Mouse (Mus musculus) gastrocnemius, postnatal 14 days (tissue): ENCODE results near the gene Gm17720. TPM values are rescaled to one million over a fixed set of nuclear protein-coding genes. Genes with fewer than 3 reads are reported as not detected.
A peak's percentile ranks its signal among the peaks of the same experiment; 100 is the strongest.

Experiments
- DNase-seq: peaks from one replicate; pipeline ENCODE4 v3.0.0; 2021; ENCODE audit warnings: mixed read lengths
- intact Hi-C: fragments of 180-260 bp; cut with DNase I; formaldehyde crosslinking; loops from one replicate; pipeline ENCODE4 v1.15.1; 2025; ENCODE audit warnings: low total_unique reads
- long read RNA-seq, 2 experiments: library from polyadenylated mRNA; stranded (forward); transcript quantifications; one replicate each; pipeline ENCODE4 v2.0.0; 2021
- total RNA-seq, 2 experiments: library from RNA; stranded (reverse); gene quantifications; 2 replicates each; pipeline ENCODE4 v1.2.3; 2021

The Gm17720 gene
- not detected for total RNA-seq
- long read RNA-seq, experiment 1, result 0 reads
- long read RNA-seq, experiment 2, result 0 reads

- no peak for DNase-seq
- intact Hi-C loops, result no loop called here
Measured at GRCm38 (mm10) chr8:110102653-110103052, at the start of gene Gm17720. Gene Gm17720, minus strand, starts transcription at chr8:110102753.

GRCm38 (mm10) chr8:110145538-110145937 is 43.0 kb upstream of the Gm17720 start:
- no peak for DNase-seq
- intact Hi-C loops, result loop anchor here (10.0 kb wide), 1 partner anchor 329 kb away; no protein-coding TSS in a partner anchor

DNA sequence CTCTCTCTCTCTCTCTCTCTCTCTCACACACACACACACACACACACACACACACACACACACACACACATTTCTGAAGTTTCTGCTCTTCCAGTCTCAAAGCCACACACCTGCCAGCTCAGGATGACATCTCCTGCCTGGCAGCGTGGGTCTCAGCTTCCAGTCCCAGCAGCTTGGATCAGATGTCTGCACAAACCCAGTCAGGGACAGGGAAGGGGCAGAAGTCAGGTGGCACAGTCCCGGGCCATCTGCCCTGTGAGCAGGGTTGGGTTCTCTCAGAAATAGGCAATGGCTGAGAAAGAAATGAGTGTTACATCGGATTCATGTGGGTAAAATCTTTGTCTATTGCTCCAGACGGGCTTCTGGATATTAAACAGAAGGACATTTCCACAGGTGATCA is 38.2 kb upstream of the Gm17720 start:
- no peak for DNase-seq
- intact Hi-C loops, result loop anchor here (10.0 kb wide), 1 partner anchor 334 kb away; no protein-coding TSS in a partner anchor

- DNase-seq, result no peak
- intact Hi-C loops, result loop anchor here (10.0 kb wide), 1 partner anchor 335 kb away; no protein-coding TSS in a partner anchor
Measured at GRCm38 (mm10) chr8:110140156-110140555, 37.6 kb upstream of the Gm17720 start.

GRCm38 (mm10) chr8:110135515-110135914 is 33.0 kb upstream of the Gm17720 start:
- intact Hi-C loops, result no loop called here
- DNase-seq, result no peak

DNA sequence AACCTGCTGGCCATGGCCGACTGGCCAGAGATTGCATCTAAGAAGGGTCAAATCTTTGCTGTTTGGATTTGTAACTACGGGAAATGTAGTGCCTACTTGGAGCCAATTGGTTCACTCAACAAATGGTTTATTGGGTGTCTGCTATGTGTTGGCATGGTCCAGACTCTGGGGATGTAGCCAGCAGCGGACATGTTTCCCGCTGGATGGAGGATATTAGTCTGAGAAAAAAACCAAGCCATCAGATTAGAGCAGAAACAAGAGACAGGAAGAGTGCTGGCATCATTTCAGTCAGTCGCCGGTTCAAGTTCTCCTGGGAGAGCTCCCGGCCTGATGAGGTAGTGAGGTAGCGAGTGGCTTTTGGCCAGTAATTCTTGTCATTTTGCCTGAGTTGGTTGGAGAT is 31.7 kb upstream of the Gm17720 start:
- intact Hi-C loops, result no loop called here
- DNase-seq, result no peak

DNA sequence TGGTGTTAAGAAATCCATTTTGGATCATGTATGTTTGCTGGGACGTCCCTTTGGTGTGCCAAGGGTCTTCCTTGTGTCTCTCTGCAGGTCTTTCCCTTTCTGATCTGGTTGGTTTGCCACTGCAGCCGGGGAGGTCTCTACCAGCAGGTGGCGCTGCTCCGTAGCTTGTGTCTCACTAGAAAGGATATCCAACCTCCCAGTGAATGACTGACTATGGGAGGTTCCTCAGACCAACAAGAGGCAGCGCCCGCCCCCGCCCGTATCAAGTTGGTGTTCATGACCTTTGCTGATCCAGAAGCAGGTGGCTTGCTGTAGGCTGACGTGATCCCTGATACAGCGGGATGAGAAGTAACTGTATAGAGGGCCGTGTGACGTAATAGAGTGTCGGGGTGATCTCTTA is 28.0 kb upstream of the Gm17720 start:
- intact Hi-C loops, result no loop called here
- DNase-seq, result peak; percentile 73

DNA sequence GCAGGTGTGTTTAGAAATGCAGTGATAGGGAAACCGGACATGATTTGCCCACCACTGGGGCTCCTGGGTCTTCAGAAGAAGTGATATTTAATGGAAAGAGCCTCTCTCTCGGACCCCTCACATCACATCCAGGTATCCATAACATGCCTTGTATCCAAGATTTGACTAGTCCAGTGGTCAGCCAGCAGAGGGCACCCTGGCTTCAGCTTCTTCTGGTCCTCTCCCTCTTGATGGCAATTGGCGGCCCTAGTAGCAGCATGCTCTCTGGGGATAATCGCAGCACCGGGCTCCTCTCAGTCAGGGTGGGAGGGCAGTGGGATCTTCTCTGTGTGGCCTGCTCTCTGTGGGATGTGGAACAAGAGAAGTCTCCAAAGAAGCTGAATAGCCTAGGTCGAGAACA is 17.2 kb upstream of the Gm17720 start:
- no peak for DNase-seq
- intact Hi-C loops, result no loop called here

GRCm38 (mm10) chr8:110101676-110102075 is 877 bp downstream of the Gm17720 start:
- no peak for DNase-seq
- intact Hi-C loops, result no loop called here

GRCm38 (mm10) chr8:110100907-110101306 is 1.6 kb downstream of the Gm17720 start, which contains the start of gene Gm21964:
Gene Gm21964, plus strand, starts transcription at chr8:110101207.
- intact Hi-C loops, result no loop called here
- no peak for DNase-seq

DNA sequence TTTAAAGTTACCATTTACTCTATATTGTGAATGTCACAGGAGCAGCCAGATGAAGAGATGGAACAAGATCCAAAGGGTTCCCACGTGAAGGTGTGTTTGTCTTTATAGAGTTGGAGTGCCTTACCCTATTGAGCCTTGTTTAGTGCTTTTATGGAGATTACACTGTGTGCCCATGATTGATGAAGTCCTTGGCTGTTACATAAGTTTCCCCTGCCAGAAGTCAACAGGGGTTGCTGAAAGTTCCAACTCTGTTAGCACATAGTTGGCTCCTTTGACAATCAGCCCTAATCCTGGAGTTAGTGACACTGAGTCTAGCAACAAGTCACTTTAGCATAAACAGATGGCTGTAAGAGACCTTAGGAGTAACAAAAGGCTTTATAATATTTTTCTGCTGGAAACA is 10.7 kb downstream of the Gm17720 start:
- intact Hi-C loops, result no loop called here
- DNase-seq, result no peak

DNA sequence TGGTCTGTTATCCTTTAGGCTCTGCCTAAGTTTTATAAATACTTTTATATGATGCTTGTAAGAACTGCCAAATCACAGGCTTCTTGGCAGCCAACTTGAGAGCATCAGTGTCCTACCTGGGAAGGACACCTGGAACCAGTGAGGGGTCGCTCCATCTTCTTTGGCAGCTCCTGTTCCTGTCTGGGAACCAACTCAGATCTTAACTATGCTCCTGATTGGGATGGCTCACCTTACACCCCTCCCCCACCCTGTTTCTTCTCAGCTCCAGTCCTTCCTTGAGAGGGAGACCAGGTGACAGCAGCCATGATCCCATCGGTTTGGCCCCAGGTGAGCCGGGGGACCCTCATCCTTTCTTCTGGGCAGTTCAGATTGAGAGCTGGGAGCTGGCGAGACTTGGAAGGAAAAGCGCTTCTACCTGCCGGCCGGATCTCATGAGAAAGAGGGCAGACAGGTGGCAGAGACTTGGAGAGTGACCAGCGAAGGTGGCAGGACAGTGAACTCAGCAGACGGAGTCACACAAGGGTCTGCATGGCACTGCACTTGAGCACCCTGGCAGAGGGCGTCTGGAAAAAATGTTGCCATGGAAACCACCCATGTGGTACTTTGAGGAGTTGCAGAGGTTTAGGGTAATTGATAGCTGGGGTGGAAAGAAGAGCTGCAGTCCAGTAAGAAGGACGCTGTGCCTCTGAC is 20.0 kb downstream of the Gm17720 start:
- intact Hi-C loops, result no loop called here
- DNase-seq, result no peak

DNA sequence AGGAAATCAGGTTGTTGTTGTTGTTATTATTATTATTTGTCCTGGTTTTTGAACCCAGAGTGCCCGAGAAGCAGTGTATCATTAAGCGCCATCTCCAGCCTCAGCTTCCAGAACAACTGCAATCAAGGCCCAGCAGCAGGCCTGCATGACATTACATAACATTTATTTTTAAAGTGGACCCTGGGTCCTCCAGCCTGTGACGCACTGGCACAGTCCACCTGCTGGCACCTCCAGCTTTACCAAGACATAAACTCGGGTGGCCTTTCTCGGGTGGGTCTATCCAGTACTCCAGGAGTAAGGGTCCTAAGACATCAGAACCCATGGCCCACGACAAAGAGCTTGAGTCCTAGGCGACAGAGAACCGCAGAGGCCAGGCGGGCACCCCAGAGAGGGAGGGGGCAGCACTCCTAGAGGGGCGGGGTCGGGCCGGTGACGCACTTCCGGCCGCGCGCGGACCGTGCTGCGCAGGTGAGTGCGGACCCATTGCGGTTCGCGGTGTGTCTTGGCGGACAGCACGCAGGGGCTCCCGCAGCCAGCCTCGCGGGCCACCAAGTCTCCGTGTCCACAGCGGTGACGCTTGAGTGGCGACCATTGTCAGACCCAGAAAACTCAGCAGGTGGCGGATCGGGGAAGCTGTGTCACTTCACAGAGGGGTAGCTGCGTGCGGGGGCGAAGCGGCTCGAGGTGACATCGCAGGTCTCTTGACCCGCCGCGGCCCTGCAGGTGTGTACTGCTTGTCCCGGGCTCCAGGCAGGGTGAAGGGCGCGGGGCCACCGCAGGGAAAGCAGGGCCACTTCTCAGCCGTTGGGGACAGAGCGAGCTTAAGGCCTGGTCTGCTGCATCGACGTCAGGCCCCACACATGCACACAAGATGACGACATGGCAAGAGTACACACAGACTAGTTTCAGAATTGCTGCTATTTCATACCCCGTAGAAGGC is 23.0 kb downstream of the Gm17720 start, which contains the start of gene Zfp612:
TSS of gene Zfp612 (plus strand) at position 465 of the 940 bp plus-strand sequence.
- intact Hi-C loops, result no loop called here
- DNase-seq, result peak; percentile 40

GRCm38 (mm10) chr8:110074496-110074895 is 28.1 kb downstream of the Gm17720 start:
- intact Hi-C loops, result loop anchor here (5.0 kb wide), 1 partner anchor 67 kb away; no protein-coding TSS in a partner anchor

GRCm38 (mm10) chr8:110071600-110071999 is 31.0 kb downstream of the Gm17720 start:
- DNase-seq, result peak; percentile 55
- intact Hi-C loops, result loop anchor here (2.0 to 5.0 kb wide), 2 partner anchors 64 to 101 kb away; no protein-coding TSS in a partner anchor

More at GRCm38 (mm10) chr8:110074496-110074895, 28.1 kb downstream of the Gm17720 start:
- DNase-seq, result no peak

DNA sequence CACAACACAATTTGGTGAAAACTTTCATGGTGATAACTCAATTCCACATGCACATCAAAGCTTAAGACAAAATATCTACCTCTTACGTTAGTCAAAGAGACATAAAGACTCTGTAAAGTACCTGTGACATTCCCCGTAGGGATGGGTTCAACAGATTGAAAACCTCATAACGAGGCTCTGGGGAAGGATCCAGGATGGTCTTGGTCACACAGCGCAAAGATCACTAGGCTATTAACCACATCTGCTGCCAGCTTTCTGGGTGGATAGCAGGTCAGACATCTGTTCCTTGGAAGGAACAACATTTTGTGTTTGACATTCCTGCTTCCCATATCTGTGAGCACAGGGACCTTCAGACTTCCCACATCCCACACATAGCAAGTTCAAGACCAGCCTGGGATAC is 32.8 kb downstream of the Gm17720 start:
- intact Hi-C loops, result loop anchor here (2.0 to 5.0 kb wide), 2 partner anchors 62 to 99 kb away; no protein-coding TSS in a partner anchor
- no peak for DNase-seq

GRCm38 (mm10) chr8:110065676-110066075 is 36.9 kb downstream of the Gm17720 start:
- intact Hi-C loops, result no loop called here

DNA sequence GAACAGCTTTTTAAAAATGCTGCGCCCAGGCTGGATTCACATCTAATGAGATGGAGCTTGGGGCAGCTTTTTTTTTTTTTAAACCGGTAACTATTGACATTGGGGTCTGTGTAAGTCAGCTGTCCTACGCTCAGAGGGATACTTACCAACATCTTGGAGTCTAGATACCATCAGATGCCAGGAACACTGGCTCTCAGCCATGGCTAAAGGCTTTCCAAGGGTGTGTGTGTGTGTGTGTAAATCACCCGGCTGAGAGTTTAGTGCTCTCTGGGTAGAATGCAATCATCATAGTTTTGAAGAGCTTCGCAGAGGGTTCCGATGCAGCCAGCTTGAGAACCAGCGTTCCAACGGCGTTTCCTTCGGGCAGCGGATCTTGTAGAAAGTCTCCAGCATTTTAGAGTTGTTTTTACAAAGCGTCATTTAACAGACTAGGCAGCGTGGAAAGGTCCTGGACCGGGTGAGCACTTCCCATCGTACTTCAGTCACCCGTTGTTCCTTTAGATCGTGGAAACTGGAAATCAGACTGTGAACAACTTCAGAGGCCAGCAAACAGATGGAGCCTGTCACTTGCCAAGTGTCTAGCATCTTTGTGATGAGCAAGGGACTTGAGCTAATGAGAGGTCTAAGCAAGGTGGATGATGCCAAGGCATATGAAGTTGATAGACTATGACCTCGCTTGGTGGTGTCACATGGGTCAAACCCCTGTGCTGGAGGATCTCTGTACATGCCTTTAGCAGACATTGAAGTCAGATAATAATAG is 37.8 kb downstream of the Gm17720 start:
- intact Hi-C loops, result no loop called here
- no peak for DNase-seq

More at GRCm38 (mm10) chr8:110065676-110066075, 36.9 kb downstream of the Gm17720 start:
- no peak for DNase-seq

DNA sequence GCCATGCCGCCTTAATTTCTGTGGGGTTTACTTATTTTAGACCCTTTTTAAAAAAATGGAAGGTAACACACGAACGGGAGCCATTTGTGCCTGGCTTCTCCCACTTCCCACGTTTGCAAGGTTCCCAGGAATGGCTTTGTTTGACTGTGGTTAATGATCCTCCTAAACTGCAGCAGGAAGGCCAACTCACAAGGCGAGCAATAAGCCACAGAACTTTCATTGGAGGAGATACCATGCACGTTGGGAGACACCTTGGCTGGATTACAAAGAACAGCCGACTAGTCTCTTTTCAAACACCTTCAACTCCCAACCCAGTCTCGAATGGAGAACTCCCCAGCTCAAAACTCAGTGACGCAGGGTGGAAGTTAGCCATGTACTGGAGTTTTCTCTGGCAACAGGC is 38.4 kb downstream of the Gm17720 start:
- intact Hi-C loops, result no loop called here

More for the DNA sequence above, 38.4 kb downstream of the Gm17720 start:
- no peak for DNase-seq
